Mouse (Mus musculus) liver, adult 2 months (tissue): Measurements from ENCODE around the gene Pde8a.

ENCODE experiments used
- CTCF ChIP-seq: fragments of 200-500 bp; IDR thresholded peaks from 2 replicates; pipeline ENCODE4 v1.5.1; 2011; ENCODE audit warnings: low read depth, low read length, control low read depth
- POLR2A ChIP-seq: fragments of 200-500 bp; IDR thresholded peaks from 2 replicates; pipeline ENCODE4 v1.6.1; 2011; ENCODE audit warnings: low read length, control low read depth; ENCODE audit not compliant: insufficient read depth; ENCODE audit errors: extremely low read depth

- TF ChIP-seq CTCF (peak; percentile 74), POLR2A (no peak)
These were observed 90.3 kb downstream of the Pde8a start for GRCm38 (mm10) chr7:81303682-81304081.
